Mouse (Mus musculus): Measurements from ENCODE around the gene Rbm39. TPM values are rescaled to one million over a fixed set of nuclear protein-coding genes. Genes with fewer than 3 reads are reported as not detected.
"Not testable (repeated sequence)": the region's sequence is repeated elsewhere in the genome, so short reads cannot be mapped to it uniquely, and the experiment has no call there.

Rbm39 gene
- polyA plus RNA-seq, 1 experiment from 2014 or later, result 698 TPM

- peaks cover 18% of the 10 kb centered on the region for H3K36me3 ChIP-seq
- peak overlapping the region; percentile 54 for H3K4me2 ChIP-seq (replicated peaks)
- H3K9ac ChIP-seq (replicated peaks), result peak overlapping the region; percentile 81; the same call in 1 of the 2 replicates
- H3K4me3 ChIP-seq, result peak overlapping the region; percentile 78
- H3K9me3 ChIP-seq, result no peaks in the 10 kb centered on the region
- no peak for ATAC-seq (ENCODE audit: low FRiP score, low read depth)
- peaks cover 13% of the 10 kb centered on the region for H3K4me1 ChIP-seq
- no peaks in the 10 kb centered on the region for H3K27me3 ChIP-seq
- WGBS, result 85% methylated on average over 2 of the region's 2 CpGs
- no peak overlapping the region for H3K27ac ChIP-seq (replicated peaks)
Observed at GRCm38 (mm10) chr2:156142820-156143219, 37.2 kb downstream of the Rbm39 start.

GRCm38 (mm10) chr2:156135695-156136094 is 44.3 kb downstream of the Rbm39 start:
- H3K27ac ChIP-seq (replicated peaks), result no peak overlapping the region
- no peak overlapping the region for H3K9ac ChIP-seq (replicated peaks)
- H3K4me1 ChIP-seq, result no peaks in the 10 kb centered on the region
- no peak overlapping the region for H3K4me3 ChIP-seq
- no peaks in the 10 kb centered on the region for H3K9me3 ChIP-seq
- no peak for ATAC-seq (ENCODE audit: low FRiP score, low read depth)
- WGBS, result 91% methylated on average over 6 of the region's 6 CpGs
- H3K36me3 ChIP-seq, result peaks cover 11% of the 10 kb centered on the region; the same call in 1 of the 2 replicates
- H3K27me3 ChIP-seq, result no peaks in the 10 kb centered on the region
- no peak overlapping the region for H3K4me2 ChIP-seq (replicated peaks)

- Histone ChIP-seq H3K9me3 (no peaks in the 10 kb centered on the region), H3K9ac (replicated peaks) (no peak overlapping the region), H3K27ac (replicated peaks) (no peak overlapping the region), H3K36me3 (peaks cover 11% of the 10 kb centered on the region; the same call in 1 of the 2 replicates), H3K27me3 (no peaks in the 10 kb centered on the region), H3K4me3 (no peak overlapping the region), H3K4me2 (replicated peaks) (no peak overlapping the region), H3K4me1 (no peaks in the 10 kb centered on the region)
- ATAC-seq (ENCODE audit: low FRiP score, low read depth), result no peak
- 89% methylated on average over 5 of the region's 5 CpGs for WGBS
Observed at GRCm38 (mm10) chr2:156134161-156134560, 45.9 kb downstream of the Rbm39 start.

- Histone ChIP-seq H3K9ac (replicated peaks) (no peak within 1 kb of the TSS), H3K4me3 (no peak within 1 kb of the TSS), H3K4me1 (no peaks in the 10 kb centered on the region), H3K4me2 (replicated peaks) (no peak within 1 kb of the TSS), H3K9me3 (no peaks in the 10 kb centered on the region), H3K27ac (replicated peaks) (no peak within 1 kb of the TSS), H3K27me3 (no peaks in the 10 kb centered on the region), H3K36me3 (peaks cover 17% of the 10 kb centered on the region)
- 91% methylated on average over 5 of the region's 5 CpGs for WGBS
- ATAC-seq (ENCODE audit: low FRiP score, low read depth), result no peak
Observed at GRCm38 (mm10) chr2:156126992-156127391, 53.0 kb downstream of the Rbm39 start, which contains the start of gene Gm28036. Gene Gm28036, minus strand, starts transcription at chr2:156127092.

- no peak overlapping the region for H3K4me3 ChIP-seq
- ATAC-seq (ENCODE audit: low FRiP score, low read depth), result no peak
- H3K27me3 ChIP-seq, result no peaks in the 10 kb centered on the region
- H3K36me3 ChIP-seq, result peaks cover 11% of the 10 kb centered on the region
- no peak overlapping the region for H3K4me2 ChIP-seq (replicated peaks)
- no peak overlapping the region for H3K27ac ChIP-seq (replicated peaks)
- H3K9ac ChIP-seq (replicated peaks), result no peak overlapping the region
- WGBS, result 93% methylated on average over 5 of the region's 5 CpGs
- H3K9me3 ChIP-seq, result no peaks in the 10 kb centered on the region
- no peaks in the 10 kb centered on the region for H3K4me1 ChIP-seq
Observed at GRCm38 (mm10) chr2:156123731-156124130, 56.3 kb downstream of the Rbm39 start.

- Histone ChIP-seq H3K9ac (replicated peaks) (no peak overlapping the region), H3K36me3 (peaks cover 11% of the 10 kb centered on the region), H3K27me3 (no peaks in the 10 kb centered on the region), H3K27ac (replicated peaks) (no peak overlapping the region), H3K9me3 (no peaks in the 10 kb centered on the region), H3K4me1 (no peaks in the 10 kb centered on the region), H3K4me2 (replicated peaks) (no peak overlapping the region), H3K4me3 (no peak overlapping the region)
- ATAC-seq (ENCODE audit: low FRiP score, low read depth), result no peak
Observed at GRCm38 (mm10) chr2:156119566-156119965, 60.5 kb downstream of the Rbm39 start.

GRCm38 (mm10) chr2:156112080-156112423 is 68.0 kb downstream of the Rbm39 start:
- peak overlapping the region; percentile 96 for H3K9ac ChIP-seq (replicated peaks)
- peak overlapping the region; percentile 96 for H3K4me3 ChIP-seq
- peak overlapping the region; percentile 81 for H3K27ac ChIP-seq (replicated peaks)
- not testable (repeated sequence) for ATAC-seq (ENCODE audit: low FRiP score, low read depth); H3K27me3 ChIP-seq; H3K36me3 ChIP-seq; H3K9me3 ChIP-seq
- H3K4me1 ChIP-seq, result peaks cover 11% of the 10 kb centered on the region
- peak overlapping the region; percentile 53 for H3K4me2 ChIP-seq (replicated peaks)
- 19% methylated on average over 5 of the region's 5 CpGs for WGBS

- H3K27ac ChIP-seq (replicated peaks), result peak within 1 kb of the TSS; percentile 81
- H3K36me3 ChIP-seq, result 0 out of 2 replicates have a peak, but pooled peaks cover 4% of the 10 kb centered on the region
- peak within 1 kb of the TSS; percentile 96 for H3K9ac ChIP-seq (replicated peaks)
- H3K4me3 ChIP-seq, result peak within 1 kb of the TSS; percentile 96
- H3K9me3 ChIP-seq, result no peaks in the 10 kb centered on the region
- under 1% methylated on average over 67 of the region's 74 CpGs for WGBS
- peaks cover 14% of the 10 kb centered on the region for H3K4me1 ChIP-seq
- ATAC-seq (ENCODE audit: low FRiP score, low read depth), result peak; percentile 93
- H3K27me3 ChIP-seq, result no peaks in the 10 kb centered on the region
- peak within 1 kb of the TSS; percentile 66 for H3K4me2 ChIP-seq (replicated peaks)
Observed at GRCm38 (mm10) chr2:156111358-156112079, 68.5 kb downstream of the Rbm39 start, which contains the start of the genes Cpne1 and Rbm12. Gene Cpne1, minus strand, starts transcription at chr2:156111965. Gene Rbm12, minus strand, starts transcription at chr2:156111978.

- Histone ChIP-seq H3K36me3 (peaks cover 7% of the 10 kb centered on the region; the same call in 1 of the 2 replicates), H3K4me2 (replicated peaks) (peak overlapping the region; percentile 66), H3K27ac (replicated peaks) (peak overlapping the region; percentile 81), H3K9me3 (no peaks in the 10 kb centered on the region), H3K9ac (replicated peaks) (peak overlapping the region; percentile 96), H3K27me3 (no peaks in the 10 kb centered on the region), H3K4me3 (peak overlapping the region; percentile 96), H3K4me1 (peaks cover 15% of the 10 kb centered on the region)
- under 1% methylated on average over 16 of the region's 16 CpGs for WGBS
- ATAC-seq (ENCODE audit: low FRiP score, low read depth), result peak; percentile 69
Observed at GRCm38 (mm10) chr2:156110627-156111357, 69.2 kb downstream of the Rbm39 start.

Other genes starting within 250 kb of the Rbm39 start
- gene Uqcc1, start 249.9 kb downstream of the Rbm39 start, polyA plus RNA-seq (2016; fragmentation: Nextera tagmentation; extraction: Ambion mirVana), result 73.7 and 87.6 TPM in 2 replicates
- not detected in 2 replicates for gene Gm15557, start 239.5 kb downstream of the Rbm39 start, polyA plus RNA-seq (2016; fragmentation: Nextera tagmentation; extraction: Ambion mirVana)
- gene Gdf5, start 234.9 kb downstream of the Rbm39 start, polyA plus RNA-seq (2016; fragmentation: Nextera tagmentation; extraction: Ambion mirVana), result 0.59 and 1.0 TPM in 2 replicates
- 26.3 and 27.3 TPM in 2 replicates for gene Cep250, start 223.8 kb downstream of the Rbm39 start, polyA plus RNA-seq (2016; fragmentation: Nextera tagmentation; extraction: Ambion mirVana)
- 1.2 and 1.9 TPM in 2 replicates for gene 6430550D23Rik, start 172.3 kb downstream of the Rbm39 start, polyA plus RNA-seq (2016; fragmentation: Nextera tagmentation; extraction: Ambion mirVana)
- gene Ergic3, start 172.2 kb downstream of the Rbm39 start, polyA plus RNA-seq (2016; fragmentation: Nextera tagmentation; extraction: Ambion mirVana), result 220 and 236 TPM in 2 replicates
- gene Fer1l4, start 127.3 kb downstream of the Rbm39 start, polyA plus RNA-seq (2016; fragmentation: Nextera tagmentation; extraction: Ambion mirVana), result not detected in 2 replicates
- 8.6 and 8.9 TPM in 2 replicates for gene Spag4, start 115.1 kb downstream of the Rbm39 start, polyA plus RNA-seq (2016; fragmentation: Nextera tagmentation; extraction: Ambion mirVana)
- 53.2 and 55.5 TPM in 2 replicates for gene Cpne1, start 68.3 kb downstream of the Rbm39 start, polyA plus RNA-seq (2016; fragmentation: Nextera tagmentation; extraction: Ambion mirVana)
- 47.4 and 49.5 TPM in 2 replicates for gene Rbm12, start 68.3 kb downstream of the Rbm39 start, polyA plus RNA-seq (2016; fragmentation: Nextera tagmentation; extraction: Ambion mirVana)
- gene Gm28036, start 53.1 kb downstream of the Rbm39 start, polyA plus RNA-seq (2016; fragmentation: Nextera tagmentation; extraction: Ambion mirVana), result 24.0 and 33.3 TPM in 2 replicates
- gene Romo1, start 36.2 kb downstream of the Rbm39 start, polyA plus RNA-seq (2016; fragmentation: Nextera tagmentation; extraction: Ambion mirVana), result 422 and 434 TPM in 2 replicates
- gene Nfs1, start 36.1 kb downstream of the Rbm39 start, polyA plus RNA-seq (2016; fragmentation: Nextera tagmentation; extraction: Ambion mirVana), result 32.1 and 32.7 TPM in 2 replicates
- 91.8 and 96.6 TPM in 2 replicates for gene Phf20, start 16.2 kb upstream of the Rbm39 start, polyA plus RNA-seq (2016; fragmentation: Nextera tagmentation; extraction: Ambion mirVana)
- 5.9 and 6.3 TPM in 2 replicates for gene Cnbd2, start 132.1 kb upstream of the Rbm39 start, polyA plus RNA-seq (2016; fragmentation: Nextera tagmentation; extraction: Ambion mirVana)
- gene Scand1, start 132.5 kb upstream of the Rbm39 start, polyA plus RNA-seq (2016; fragmentation: Nextera tagmentation; extraction: Ambion mirVana), result 119 and 122 TPM in 2 replicates
- gene Epb41l1, start 240.7 kb upstream of the Rbm39 start, polyA plus RNA-seq (2016; fragmentation: Nextera tagmentation; extraction: Ambion mirVana), result 6.2 TPM in 2 replicates